Mouse (Mus musculus): ENCODE measurements around the gene Gprc5d.

- TF ChIP-seq POLR2A (IDR thresholded peaks at IDR 0.05; ENCODE audit: insufficient read depth, low read depth, low read length) = no peak
- TF ChIP-seq CTCF (IDR thresholded peaks at IDR 0.05) = no peak
- TF ChIP-seq EP300 (IDR thresholded peaks at IDR 0.05; ENCODE audit: insufficient read depth, low read depth, low read length) = no peak
Observed at GRCm38 (mm10) chr6:135166262-135166661, 48.2 kb upstream of the Gprc5d start.

Measured in heart, adult 2 months (tissue).